Mouse (Mus musculus) ES-E14 (cell line): ENCODE results near the gene Wasf2. TPM values are rescaled to one million over a fixed set of nuclear protein-coding genes. Genes with fewer than 3 reads are reported as not detected.

Source experiments
- DNase-seq: peaks from one replicate; pipeline ENCODE4 v3.0.0-alpha.2; 2013; ENCODE audit warnings: low read depth, low spot score
- H3K27ac ChIP-seq: 2 replicates; pipeline ENCODE4 v1.5.1; 2012; ENCODE audit warnings: low read depth, mild to moderate bottlenecking, low read length, moderate library complexity, mixed read lengths; ENCODE audit not compliant: poor library complexity, insufficient read depth, severe bottlenecking
- H3K36me3 ChIP-seq: 2 replicates; pipeline ENCODE4 v1.6.1; 2012; ENCODE audit warnings: mild to moderate bottlenecking, low read length, moderate library complexity, mixed read lengths; ENCODE audit not compliant: control insufficient read depth, poor library complexity, insufficient read depth, severe bottlenecking
- H3K4me1 ChIP-seq, 2 experiments: fragments of 150-350 bp in 1 of 2; sonication (generic) in 1 of 2; 2 replicates each; pipeline ENCODE4 v1.6.1; 2012; ENCODE audit warnings: low read length in 2 of 2, mild to moderate bottlenecking in 1 of 2, mixed read lengths in 1 of 2; ENCODE audit not compliant: control insufficient read depth in 2 of 2, insufficient read depth in 2 of 2, poor library complexity in 1 of 2
- H3K4me3 ChIP-seq, 2 experiments: fragments of 150-350 bp in 1 of 2; sonication (generic) in 1 of 2; 2 replicates each; pipeline ENCODE4 v1.5.1; 2012; ENCODE audit warnings: low read length in 2 of 2, low read depth in 1 of 2, mild to moderate bottlenecking in 1 of 2, mixed read lengths in 1 of 2; ENCODE audit not compliant: insufficient read depth in 1 of 2, poor library complexity in 1 of 2, severe bottlenecking in 1 of 2
- H3K9ac ChIP-seq: 2 replicates; pipeline ENCODE4 v1.6.1; 2012; ENCODE audit warnings: low read depth, mild to moderate bottlenecking, low read length, mixed read lengths; ENCODE audit not compliant: poor library complexity, insufficient read depth, severe bottlenecking
- H3K9me3 ChIP-seq: fragments of 150-350 bp; sonication (generic); 2 replicates; pipeline ENCODE4 v1.6.1; 2012; ENCODE audit warnings: low read depth, mild to moderate bottlenecking, low read length; ENCODE audit not compliant: control insufficient read depth, insufficient read depth
- CHD2 ChIP-seq: IDR thresholded peaks from 2 replicates; pipeline ENCODE4 v1.6.1; 2014; ENCODE audit warnings: mild to moderate bottlenecking, low read depth, low read length, inconsistent platforms
- HCFC1 ChIP-seq: IDR thresholded peaks from 2 replicates; pipeline ENCODE4 v1.6.1; 2012; ENCODE audit warnings: low read length, inconsistent platforms, borderline replicate concordance; ENCODE audit not compliant: insufficient read depth
- MAFK ChIP-seq: IDR thresholded peaks from 2 replicates; pipeline ENCODE4 v1.6.1; 2014; ENCODE audit warnings: mild to moderate bottlenecking, low read depth, low read length, inconsistent platforms; ENCODE audit not compliant: insufficient read depth
- ZC3H11A ChIP-seq: IDR thresholded peaks from 2 replicates; pipeline ENCODE4 v1.6.1; 2012; ENCODE audit warnings: low read depth, mild to moderate bottlenecking, inconsistent platforms, low read length, borderline replicate concordance
- ZNF384 ChIP-seq: IDR thresholded peaks from 2 replicates; pipeline ENCODE4 v1.6.1; 2012; ENCODE audit warnings: low read depth, low read length, inconsistent platforms
- in situ Hi-C, 2 experiments: fragments of 600-800 bp; cut with MboI; formaldehyde crosslinking; loops; one replicate each; pipeline ENCODE4 v1.15.1; 2025; ENCODE audit warnings: low sequenced_read_pairs in 2 of 2, inconsistent platforms in 1 of 2; ENCODE audit not compliant: unreplicated experiment in 2 of 2
- total RNA-seq: library from RNA; depleted of rRNA; stranded (reverse); fragments of 300-350 nt; gene quantifications from 2 replicates; pipeline ENCODE4 v1.2.3, GENCODE M21; 2012

Wasf2 gene
- total RNA-seq, 1 experiment, result 32.3 TPM

DNA sequence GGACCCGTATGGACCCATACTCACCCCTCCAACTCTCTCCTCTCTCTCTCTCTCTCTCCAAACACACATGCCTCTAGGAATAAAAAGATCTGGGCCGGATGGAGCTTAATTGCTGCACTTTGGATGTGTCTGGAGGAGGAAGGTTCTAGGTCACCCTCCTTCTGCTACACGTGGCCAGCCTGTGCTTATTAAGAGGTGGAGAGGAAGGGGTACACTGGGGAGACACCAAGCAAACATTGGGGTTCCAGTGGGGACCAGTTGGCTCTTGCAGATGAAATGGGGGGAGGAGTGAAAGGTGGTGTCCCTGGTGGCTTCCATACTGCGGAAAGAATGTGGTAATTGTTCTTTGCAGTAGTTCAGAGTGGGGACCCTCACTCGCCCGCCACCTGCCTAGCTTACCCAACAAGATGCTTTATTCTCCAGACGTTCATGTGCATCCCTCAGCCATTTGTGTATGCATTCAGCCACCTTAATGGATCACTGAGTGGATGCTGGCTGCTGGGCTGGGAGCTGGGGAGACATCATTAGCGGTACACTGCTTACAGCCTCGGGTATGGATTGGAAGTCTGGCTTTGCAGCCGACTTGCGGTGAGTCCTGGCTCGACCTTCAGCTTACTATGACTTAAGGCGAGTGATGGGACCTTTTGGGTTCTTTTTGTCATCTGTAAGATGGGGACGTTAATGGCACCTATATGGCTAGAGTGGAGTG, 14.4 kb upstream of the Wasf2 start:
- Histone ChIP-seq H3K36me3 (no peaks in the 10 kb centered on the region), H3K27ac (peak overlapping the region; percentile 100; the same call in 1 of the 2 replicates), H3K9me3 (no peaks in the 10 kb centered on the region), H3K4me3 (peak overlapping the region in 1 of 2 experiments; percentile 70; a peak in 1 of 4 replicates), H3K9ac (peak overlapping the region; percentile 48; the same call in 1 of the 2 replicates), H3K4me1 (peaks cover 12 to 35% of the 10 kb centered on the region in 2 experiments)
- TF ChIP-seq CHD2 (no peak), MAFK (no peak), ZNF384 (no peak), ZC3H11A (no peak), HCFC1 (no peak)
- DNase-seq, result no peak
- in situ Hi-C loops, result no loop called here

DNA sequence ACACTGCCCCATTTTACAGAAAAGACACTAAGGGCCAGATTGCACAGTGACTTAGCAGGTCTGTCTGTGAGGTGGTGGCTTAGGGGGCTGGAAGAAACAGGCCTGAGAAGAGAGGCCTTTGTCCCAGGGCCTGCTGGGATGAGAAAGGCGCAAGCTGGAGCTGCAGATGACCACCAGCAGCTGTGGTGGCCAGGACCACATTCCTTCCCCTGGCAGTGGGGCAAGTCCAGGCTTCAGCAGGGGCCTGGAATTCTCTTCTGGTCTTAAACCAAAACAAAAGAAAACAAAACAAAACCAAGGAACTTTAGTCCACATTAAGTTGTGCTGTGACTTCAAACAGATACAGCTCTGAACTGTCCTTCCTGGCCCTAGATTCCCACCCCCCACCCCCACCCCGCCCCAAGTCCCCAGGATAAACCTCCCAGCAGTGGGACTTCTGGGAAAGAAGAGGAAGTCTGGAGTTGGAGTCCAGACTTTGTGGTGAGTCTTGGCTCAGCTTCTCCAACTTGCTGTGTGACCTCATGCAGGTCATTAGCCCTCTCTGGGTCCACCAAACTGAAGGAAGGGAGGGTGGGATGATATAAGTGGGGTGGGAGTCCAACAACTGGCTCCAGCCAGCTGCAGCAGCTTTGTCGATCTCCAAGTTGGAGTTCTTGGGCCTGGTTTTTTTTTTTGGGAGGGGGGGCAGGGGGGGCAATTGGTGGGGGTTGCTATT, 13.4 kb upstream of the Wasf2 start:
- no peaks in the 10 kb centered on the region for H3K36me3 ChIP-seq
- in situ Hi-C loops, result no loop called here
- H3K9me3 ChIP-seq, result no peaks in the 10 kb centered on the region
- peak overlapping the region; percentile 100 for H3K27ac ChIP-seq
- no peak for TF ChIP-seq ZC3H11A
- no peak for TF ChIP-seq HCFC1
- DNase-seq, result no peak
- peak overlapping the region; percentile 82; the same call in 1 of the 2 replicates for H3K9ac ChIP-seq
- peaks cover 12 to 38% of the 10 kb centered on the region in 2 experiments for H3K4me1 ChIP-seq
- H3K4me3 ChIP-seq, result peak overlapping the region; percentile 23 to 70; a peak in 3 of 4 replicates

DNA sequence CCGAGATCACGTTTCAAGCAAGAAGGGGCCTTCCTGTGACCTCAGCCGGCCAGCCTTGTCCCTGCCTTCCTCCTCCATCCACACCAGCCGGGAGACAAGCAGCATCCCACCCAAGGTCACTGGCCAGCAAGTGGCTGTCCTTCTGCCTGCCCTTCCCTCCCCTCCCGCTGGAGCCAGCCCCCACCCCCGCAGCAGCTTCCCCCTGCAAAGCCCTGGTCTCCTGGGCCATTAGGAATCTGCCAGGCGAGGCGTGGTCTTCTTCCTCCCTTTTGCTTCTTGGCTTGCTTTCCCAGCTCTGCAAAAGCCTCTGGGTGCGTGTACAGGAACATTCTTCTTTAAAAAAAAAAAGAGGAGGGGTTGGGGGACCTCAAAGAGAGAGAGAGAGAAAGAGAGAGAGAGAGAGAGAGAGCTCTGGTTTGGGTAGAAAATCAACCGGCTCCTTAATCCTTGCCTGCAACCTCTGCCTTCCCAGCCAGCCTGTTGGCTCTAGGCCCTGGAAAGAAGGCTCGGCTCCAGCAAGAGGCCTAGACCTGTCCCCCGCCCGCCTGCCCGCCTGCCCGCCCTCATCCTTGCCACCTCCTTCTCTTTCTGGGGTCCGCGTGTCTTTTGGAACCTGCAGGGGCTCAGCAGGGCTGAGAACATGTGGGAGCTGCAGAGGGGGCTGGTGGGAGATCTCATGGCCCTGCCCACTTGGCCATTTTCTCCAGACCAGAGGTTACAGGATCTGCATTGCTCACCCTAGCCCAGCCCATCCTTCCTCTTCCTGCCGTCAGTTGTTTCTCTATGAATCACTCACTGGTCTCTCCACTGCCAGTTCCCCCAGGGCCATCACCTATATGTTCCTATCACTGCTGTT, 12.5 kb upstream of the Wasf2 start:
- in situ Hi-C loops, result no loop called here
- peak overlapping the region; percentile 82; the same call in 1 of the 2 replicates for H3K9ac ChIP-seq
- peak overlapping the region; percentile 100 for H3K27ac ChIP-seq
- H3K36me3 ChIP-seq, result no peaks in the 10 kb centered on the region
- TF ChIP-seq ZNF384, result peak; percentile 76
- TF ChIP-seq ZC3H11A, result no peak
- H3K4me3 ChIP-seq, result peak overlapping the region; percentile 23 to 70; a peak in 3 of 4 replicates
- no peak for DNase-seq
- H3K4me1 ChIP-seq, result peaks cover 14 to 37% of the 10 kb centered on the region in 2 experiments
- H3K9me3 ChIP-seq, result no peaks in the 10 kb centered on the region

GRCm38 (mm10) chr4:133118775-133119375, 11.4 kb upstream of the Wasf2 start:
- Histone ChIP-seq H3K9ac (peak overlapping the region; percentile 42; the same call in 1 of the 2 replicates), H3K9me3 (no peaks in the 10 kb centered on the region), H3K4me1 (peaks cover 8 to 31% of the 10 kb centered on the region in 2 experiments; a peak in 3 of 4 replicates), H3K4me3 (peak overlapping the region in 1 of 2 experiments; percentile 24; a peak in 1 of 4 replicates), H3K27ac (peak overlapping the region; percentile 100; the same call in 1 of the 2 replicates), H3K36me3 (no peaks in the 10 kb centered on the region)
- in situ Hi-C loops, result no loop called here
- TF ChIP-seq CHD2 (no peak), MAFK (no peak)
- no peak for DNase-seq
